Mouse (Mus musculus) heart, adult 2 months (tissue): ENCODE data around the gene Mcm7. TPM values are rescaled to one million over a fixed set of nuclear protein-coding genes. Genes with fewer than 3 reads are reported as not detected.

Experiments used
- DNase-seq, 2 experiments: peaks; one replicate each; pipeline ENCODE4 v3.0.0; 2021
- H3K27ac ChIP-seq: fragments of 200-600 bp; 2 replicates; pipeline ENCODE4 v1.8.1; 2022
- H3K27me3 ChIP-seq: fragments of 200-500 bp; 2 replicates; pipeline ENCODE4 v1.6.1; 2012; ENCODE audit warnings: mild to moderate bottlenecking, low read length, inconsistent platforms, mixed read lengths; ENCODE audit not compliant: control insufficient read depth, insufficient read depth
- H3K36me3 ChIP-seq: fragments of 200-500 bp; 2 replicates; pipeline ENCODE4 v1.6.1; 2012; ENCODE audit warnings: low read length, inconsistent platforms; ENCODE audit not compliant: control insufficient read depth, insufficient read depth
- H3K4me1 ChIP-seq: fragments of 200-500 bp; 2 replicates; pipeline ENCODE4 v1.6.1; 2011; ENCODE audit warnings: low read length; ENCODE audit not compliant: control insufficient read depth, insufficient read depth
- H3K4me3 ChIP-seq: fragments of 200-600 bp; 2 replicates; pipeline ENCODE4 v1.8.1; 2022
- H3K79me2 ChIP-seq: fragments of 200-500 bp; replicated peaks from 2 replicates; pipeline ENCODE4 v1.6.1; 2012; ENCODE audit warnings: mild to moderate bottlenecking, inconsistent platforms, low read length, moderate library complexity, mixed read lengths; ENCODE audit not compliant: control insufficient read depth, insufficient read depth
- H3K9ac ChIP-seq: fragments of 200-500 bp; 2 replicates; pipeline ENCODE4 v1.6.1; 2012; ENCODE audit warnings: low read depth, mild to moderate bottlenecking, control low read depth, inconsistent platforms, low read length, mixed read lengths
- CTCF ChIP-seq: fragments of 200-600 bp; IDR thresholded peaks from 2 replicates; pipeline ENCODE4 v1.8.1; 2022; ENCODE audit warnings: antibody characterized with exemption, mild to moderate bottlenecking, moderate library complexity
- EP300 ChIP-seq: fragments of 200-500 bp; IDR thresholded peaks from 2 replicates; pipeline ENCODE4 v1.6.1; 2011; ENCODE audit warnings: low read depth, low read length, control low read depth; ENCODE audit not compliant: insufficient read depth
- POLR2A ChIP-seq: fragments of 200-500 bp; IDR thresholded peaks from 2 replicates; pipeline ENCODE4 v1.6.1; 2011; ENCODE audit warnings: mild to moderate bottlenecking, low read depth, low read length, control low read depth; ENCODE audit not compliant: insufficient read depth
- WGBS: fragments of 180-500 bp; shearing (Covaris S2); methylation state at CpG from one replicate; pipeline ENCODE4 v1.1.7; 2018; 5-methylcytosine and 5-hydroxymethylcytosine counted together
- intact Hi-C: fragments of 180-260 bp; cut with DNase I; formaldehyde crosslinking; loops from one replicate; pipeline ENCODE4 v1.15.1; 2025
- polyA plus RNA-seq: library from polyadenylated mRNA; depleted of rRNA; stranded (reverse); fragments of >200 nt; gene quantifications from 2 replicates; pipeline ENCODE4 v1.2.3, GENCODE M21; 2012
- total RNA-seq, 2 experiments: library from RNA; stranded (reverse); gene quantifications; 2 replicates each; pipeline ENCODE4 v1.2.3; 2021

Gene Mcm7
- total and polyA plus RNA-seq, 3 experiments: 8.5 to 9.6 (median 8.8) TPM

DNA sequence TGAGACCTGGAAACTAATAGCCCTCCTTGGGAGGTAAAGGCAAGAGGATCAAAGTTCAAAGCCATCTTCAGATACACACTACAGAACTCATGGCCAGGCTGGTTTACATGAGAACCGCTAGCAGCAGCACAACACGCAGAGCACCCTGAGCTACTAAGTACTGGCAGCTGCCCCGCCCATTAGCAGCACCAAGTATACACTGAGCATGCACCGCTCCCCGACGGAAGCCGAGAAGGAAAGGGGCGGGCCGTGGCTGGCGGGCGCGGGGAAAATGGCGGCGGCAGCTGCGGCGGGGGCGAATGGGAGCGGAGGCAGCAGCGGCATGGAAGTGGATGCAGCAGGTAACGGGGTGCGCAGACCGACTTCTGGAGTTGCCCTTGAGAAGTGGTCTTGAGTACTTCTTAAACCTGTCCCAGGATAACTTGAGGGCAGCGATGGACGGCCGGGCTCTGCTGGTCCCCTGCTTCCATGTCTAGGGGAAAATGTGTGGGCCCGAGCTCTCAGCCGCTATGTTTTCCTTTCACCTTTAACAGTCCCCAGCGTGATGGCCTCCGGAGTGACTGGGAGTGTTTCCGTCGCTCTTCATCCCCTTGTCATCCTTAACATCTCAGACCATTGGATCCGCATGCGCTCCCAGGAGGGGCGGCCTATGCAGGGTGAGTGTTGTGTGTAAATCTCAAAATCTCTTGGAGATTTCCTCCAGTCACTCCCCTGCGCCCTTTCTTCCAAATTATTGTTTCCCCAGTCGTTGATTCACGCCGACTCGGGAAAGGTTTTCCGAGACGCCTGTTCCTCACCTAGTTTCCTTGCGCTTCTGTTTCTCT, 11.2 kb downstream of the Mcm7 start, which contains the start of gene Cops6:
Gene Cops6, plus strand, starts transcription at position 230 of the 824 bp plus-strand sequence.
- TF ChIP-seq CTCF: peak; percentile 10; the same call in 1 of the 2 replicates
- TF ChIP-seq POLR2A: peak; percentile 87
- TF ChIP-seq EP300: 0 out of 2 replicates have a peak, but pooled peaks have one; percentile 51
- Histone ChIP-seq H3K4me3 (peak within 1 kb of the TSS; percentile 86), H3K27me3 (no peaks in the 10 kb centered on the region), H3K79me2 (no peaks in the 10 kb centered on the region), H3K4me1 (peaks cover 1% of the 10 kb centered on the region; the same call in 1 of the 2 replicates), H3K36me3 (no peaks in the 10 kb centered on the region), H3K9ac (peak within 1 kb of the TSS; percentile 85), H3K27ac (peak within 1 kb of the TSS; percentile 81)
- intact Hi-C loops: loop anchor here (1.0 kb wide), 1 partner anchor 9 kb away; no protein-coding TSS in a partner anchor
- WGBS: 2% methylated on average over 42 of the region's 42 CpGs
- peak; percentile 95 to 98 for DNase-seq

DNA sequence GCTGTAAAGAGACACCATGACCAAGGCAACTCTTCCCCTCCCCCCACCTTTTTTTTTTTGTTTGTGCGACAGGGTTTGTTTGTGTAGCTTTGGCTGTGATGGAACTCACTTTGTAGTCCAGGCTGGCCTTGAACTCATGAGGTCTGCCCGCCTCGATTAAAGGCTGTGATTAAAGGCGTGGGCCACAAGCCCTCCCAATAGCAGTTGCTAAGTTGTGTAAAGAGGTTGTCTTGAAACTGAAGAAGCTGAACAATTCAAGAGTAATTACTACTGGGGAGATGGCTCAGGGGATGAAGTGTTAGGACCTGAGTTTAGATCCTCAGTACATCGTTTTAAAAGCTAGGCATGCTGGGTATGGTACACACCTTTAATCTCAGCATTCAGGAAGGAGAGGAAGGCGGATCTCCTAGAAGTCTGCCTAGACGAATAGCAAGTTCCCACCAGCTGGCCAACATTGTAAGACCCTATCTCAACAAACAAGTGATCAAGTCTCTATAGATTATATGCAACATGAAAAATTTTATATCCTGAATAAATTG, 11.9 kb downstream of the Mcm7 start:
- TF ChIP-seq CTCF (no peak), EP300 (no peak), POLR2A (no peak)
- 62% methylated on average over 7 of the region's 7 CpGs for WGBS
- Histone ChIP-seq H3K36me3 (no peaks in the 10 kb centered on the region), H3K27ac (peak overlapping the region; percentile 81), H3K4me1 (peaks cover 1% of the 10 kb centered on the region; the same call in 1 of the 2 replicates), H3K79me2 (no peaks in the 10 kb centered on the region), H3K4me3 (peak overlapping the region; percentile 86), H3K27me3 (no peaks in the 10 kb centered on the region), H3K9ac (no peak overlapping the region)
- DNase-seq: no peak
- intact Hi-C loops: no loop called here

DNA sequence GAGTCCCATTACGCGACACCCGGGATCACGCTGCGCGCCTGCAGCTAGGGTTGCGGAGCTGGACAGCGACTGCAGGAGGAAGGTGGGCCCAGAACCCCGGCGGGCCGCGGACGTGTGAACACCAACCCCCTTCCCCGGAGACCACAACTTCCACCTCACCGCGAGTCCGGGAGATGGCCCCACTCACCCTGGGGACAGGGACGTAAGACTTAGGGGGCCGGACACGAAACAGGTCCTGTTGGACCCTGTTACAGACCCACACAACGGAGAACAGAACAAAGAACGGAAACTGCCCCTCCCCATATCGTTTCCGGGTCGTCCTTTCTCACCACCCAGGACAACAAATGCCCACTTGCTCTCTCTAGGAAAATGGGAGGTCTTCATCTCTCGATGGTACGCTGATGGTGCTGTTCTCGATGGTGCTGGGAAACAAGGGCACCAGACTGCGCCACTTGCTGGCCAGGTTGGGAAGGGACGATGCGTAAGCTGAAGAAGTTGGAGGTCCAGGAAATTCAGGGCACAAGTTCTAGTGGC, 16.7 kb downstream of the Mcm7 start, which contains the start of gene Zfp113:
Gene Zfp113, minus strand, starts transcription at position 302 of the 534 bp plus-strand sequence.
- intact Hi-C loops: loop anchor here (2.0 to 10.0 kb wide), 5 partner anchors 15 to 651 kb away; partner anchors contain the start of genes Mepce, Pop7, Zcwpw1 and Zscan21

DNA sequence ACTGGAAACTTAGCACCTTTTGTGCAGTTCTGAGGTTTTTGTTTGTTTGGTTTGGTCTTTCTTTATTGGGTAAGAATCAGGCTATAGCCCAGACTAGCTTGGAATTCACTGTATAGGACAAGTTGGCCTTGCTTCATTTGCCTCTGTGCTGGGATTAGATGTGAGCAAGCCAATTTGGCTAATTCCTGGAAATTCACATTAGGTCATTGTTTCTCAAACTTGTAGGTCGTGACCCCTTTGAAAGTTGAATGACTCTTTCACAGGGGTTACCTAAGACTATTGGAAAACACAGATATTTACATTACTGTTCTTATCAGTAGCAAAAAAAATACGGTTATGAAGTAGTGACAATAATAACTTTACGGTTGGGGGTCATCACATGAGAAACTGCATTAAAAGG, 17.8 kb downstream of the Mcm7 start:
- WGBS: 61% methylated on average over 3 of the region's 3 CpGs
- no peaks in the 10 kb centered on the region for H3K79me2 ChIP-seq
- H3K27me3 ChIP-seq: no peaks in the 10 kb centered on the region
- H3K4me1 ChIP-seq: no peaks in the 10 kb centered on the region; the same call in 1 of the 2 replicates
- peaks cover 4% of the 10 kb centered on the region for H3K36me3 ChIP-seq
- intact Hi-C loops: loop anchor here (2.0 to 10.0 kb wide), 4 partner anchors 16 to 650 kb away; partner anchors contain the start of genes Pop7 and Zscan21
- no peak overlapping the region; the same call in 1 of the 2 replicates for H3K27ac ChIP-seq
- no peak overlapping the region for H3K9ac ChIP-seq
- no peak for TF ChIP-seq EP300
- DNase-seq: no peak
- H3K4me3 ChIP-seq: peak overlapping the region; percentile 82

More for the DNA sequence above, 16.7 kb downstream of the Mcm7 start, which contains the start of gene Zfp113:
- Histone ChIP-seq H3K27ac (peak within 1 kb of the TSS; percentile 91), H3K4me3 (peak within 1 kb of the TSS; percentile 82), H3K4me1 (no peaks in the 10 kb centered on the region; the same call in 1 of the 2 replicates), H3K79me2 (no peaks in the 10 kb centered on the region), H3K9ac (peak within 1 kb of the TSS; percentile 86), H3K36me3 (peaks cover 4% of the 10 kb centered on the region), H3K27me3 (no peaks in the 10 kb centered on the region)
- peak; percentile 85 to 91 for DNase-seq
- peak; percentile 89 for TF ChIP-seq POLR2A
- TF ChIP-seq CTCF: peak; percentile 86
- peak; percentile 95 for TF ChIP-seq EP300
- under 1% methylated on average over 31 of the region's 31 CpGs for WGBS

DNA sequence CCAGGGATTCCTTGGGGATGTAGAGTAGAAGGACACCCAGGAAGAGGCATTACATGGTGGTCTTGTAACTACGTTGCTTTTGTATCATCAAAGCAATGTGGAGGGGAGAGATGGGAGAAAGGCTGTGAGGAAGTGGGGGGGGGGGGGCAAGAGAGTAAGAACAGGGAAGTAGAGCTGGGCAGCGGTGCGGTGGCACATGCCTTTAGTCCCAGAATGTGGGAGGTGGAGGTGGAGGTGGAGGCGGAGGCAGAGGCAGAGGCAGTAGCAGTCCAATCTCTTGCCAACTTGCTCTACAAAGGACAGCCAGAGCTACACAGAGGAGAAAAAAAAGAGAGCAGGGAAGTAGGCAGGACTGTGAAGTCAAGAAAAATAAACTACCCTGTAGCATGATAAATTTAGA, 33.6 kb downstream of the Mcm7 start:
- DNase-seq: no peak
- intact Hi-C loops: no loop called here

More for the DNA sequence above, 33.6 kb downstream of the Mcm7 start:
- Histone ChIP-seq H3K9ac (no peak overlapping the region), H3K4me1 (no peaks in the 10 kb centered on the region), H3K27ac (no peak overlapping the region), H3K79me2 (no peaks in the 10 kb centered on the region), H3K27me3 (no peaks in the 10 kb centered on the region), H3K36me3 (no peaks in the 10 kb centered on the region), H3K4me3 (no peak overlapping the region)
- 57% methylated on average over 4 of the region's 4 CpGs for WGBS
- TF ChIP-seq EP300 (no peak), CTCF (no peak), POLR2A (no peak)
